ENCODE assay signal across 32 mouse cellular contexts in the genomic region with DNA sequence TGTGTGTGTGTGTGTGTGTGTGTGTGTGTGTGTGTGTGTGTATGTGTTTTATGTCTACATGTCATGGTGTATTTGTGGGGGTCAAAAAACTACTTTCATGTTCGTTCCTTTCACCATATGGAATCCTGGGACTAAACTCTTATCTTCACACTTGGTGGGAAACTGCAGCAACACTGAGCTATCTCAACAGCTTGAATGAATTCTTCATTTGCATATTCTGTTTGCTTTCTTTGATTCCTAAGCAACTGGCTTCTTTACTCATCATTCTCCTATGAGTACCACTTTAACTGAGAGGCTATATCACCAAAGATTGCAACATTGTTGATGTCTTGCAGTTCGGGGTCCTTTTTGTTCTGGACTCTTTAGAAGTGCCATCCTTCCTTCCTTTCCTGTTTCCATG.
"Had no signal": no experiment of that assay in that cellular context is flagged by ENCODE, and none has a peak within 500 bp of the region (broad histone marks: within the 10 kb centered on the region; RNA-seq: fewer than 3 reads in every experiment).

No protein-coding gene starts in this region.

- H3K4me1 ChIP-seq: limb, embryonic 10.5 days; limb, embryonic 12.5 days; limb, embryonic 13.5 days; limb, embryonic 15.5 days; liver, embryonic 12.5 days; liver, embryonic 13.5 days; liver, embryonic 15.5 days; lung, embryonic 15.5 days; megakaryocyte, embryonic 14.5 days; midbrain, embryonic 10.5 days; midbrain, embryonic 12.5 days; midbrain, embryonic 13.5 days; midbrain, embryonic 15.5 days; neural tube, embryonic 12.5 days had no signal

- H3K36me3 ChIP-seq: limb, embryonic 10.5 days; limb, embryonic 12.5 days; limb, embryonic 13.5 days; limb, embryonic 15.5 days; liver, embryonic 12.5 days; liver, embryonic 13.5 days; liver, embryonic 15.5 days; lung, embryonic 15.5 days; midbrain, embryonic 10.5 days; midbrain, embryonic 12.5 days; midbrain, embryonic 15.5 days; neural tube, embryonic 12.5 days had no signal

- H3K9me3 ChIP-seq: limb, embryonic 10.5 days; limb, embryonic 12.5 days; limb, embryonic 13.5 days; limb, embryonic 15.5 days; liver, embryonic 12.5 days; liver, embryonic 13.5 days; liver, embryonic 15.5 days; lung, embryonic 15.5 days; megakaryocyte, embryonic 14.5 days; midbrain, embryonic 10.5 days; midbrain, embryonic 12.5 days; midbrain, embryonic 13.5 days; midbrain, embryonic 15.5 days; neural tube, embryonic 12.5 days had no signal

- H3K27ac ChIP-seq: limb, embryonic 10.5 days; limb, embryonic 12.5 days; limb, embryonic 13.5 days; limb, embryonic 15.5 days; liver, embryonic 12.5 days; liver, embryonic 13.5 days; liver, embryonic 14.5 days; liver, embryonic 15.5 days; lung, embryonic 15.5 days; macrophage; midbrain, embryonic 10.5 days; midbrain, embryonic 12.5 days; midbrain, embryonic 13.5 days; midbrain, embryonic 15.5 days; neural tube, embryonic 12.5 days had no signal

- H3K9ac ChIP-seq: limb, embryonic 12.5 days; limb, embryonic 13.5 days; limb, embryonic 15.5 days; liver, embryonic 12.5 days; liver, embryonic 13.5 days; liver, embryonic 14.5 days; liver, embryonic 15.5 days; liver, postnatal 0 days; lung, embryonic 14.5 days; lung, embryonic 15.5 days; midbrain, embryonic 12.5 days; midbrain, embryonic 13.5 days; midbrain, embryonic 15.5 days; neural tube, embryonic 12.5 days had no signal

- H3K4me3 ChIP-seq: limb, embryonic 10.5 days; limb, embryonic 12.5 days; limb, embryonic 13.5 days; limb, embryonic 15.5 days; liver, embryonic 12.5 days; liver, embryonic 13.5 days; liver, embryonic 15.5 days; lung, embryonic 15.5 days; megakaryocyte, embryonic 14.5 days; midbrain, embryonic 10.5 days; midbrain, embryonic 12.5 days; midbrain, embryonic 13.5 days; midbrain, embryonic 15.5 days; myocyte; neural tube, embryonic 12.5 days had no signal

- H3K4me2 ChIP-seq: limb, embryonic 12.5 days; limb, embryonic 13.5 days; limb, embryonic 15.5 days; liver, embryonic 11.5 days; liver, embryonic 12.5 days; liver, embryonic 13.5 days; liver, embryonic 15.5 days; lung, embryonic 14.5 days; lung, embryonic 15.5 days; midbrain, embryonic 11.5 days; midbrain, embryonic 12.5 days; midbrain, embryonic 13.5 days; midbrain, embryonic 15.5 days; neural tube, embryonic 12.5 days had no signal

- DNase-seq: left cerebral cortex, postnatal 4 days; liver; liver, embryonic 13.5 days; liver, postnatal 0 days; lung, adult 18-20 months; lung, adult 2 months; lung, embryonic 14.5 days; lung, postnatal 10 days; lung, postnatal 14 days; lung, postnatal 36 days; lung, postnatal 4 days; midbrain, embryonic 14.5 days had no signal

- ATAC-seq: liver, embryonic 12.5 days; liver, postnatal 0 days; lung, postnatal 0 days; midbrain, embryonic 13.5 days; midbrain, embryonic 15.5 days; midbrain, embryonic 16.5 days had no signal

- H3K27me3 ChIP-seq: limb, embryonic 12.5 days; limb, embryonic 13.5 days; limb, embryonic 15.5 days; liver, embryonic 12.5 days; liver, embryonic 13.5 days; liver, embryonic 15.5 days; lung, embryonic 15.5 days; megakaryocyte, embryonic 14.5 days; midbrain, embryonic 12.5 days; midbrain, embryonic 13.5 days; midbrain, embryonic 15.5 days; neural tube, embryonic 12.5 days had no signal
